Mouse (Mus musculus) heart, postnatal 4 days (tissue): ENCODE data around the gene Itpr1. TPM values are rescaled to one million over a fixed set of nuclear protein-coding genes. Genes with fewer than 3 reads are reported as not detected.

Experiments
- DNase-seq: peaks from one replicate; pipeline ENCODE4 v3.0.0; 2021
- total RNA-seq, 2 experiments: library from RNA; stranded (reverse); gene quantifications; 2 replicates each; pipeline ENCODE4 v1.2.3; 2021

Itpr1 gene
- total RNA-seq, 2 experiments from 2014 or later, result 71.8 to 73.6 TPM

DNA sequence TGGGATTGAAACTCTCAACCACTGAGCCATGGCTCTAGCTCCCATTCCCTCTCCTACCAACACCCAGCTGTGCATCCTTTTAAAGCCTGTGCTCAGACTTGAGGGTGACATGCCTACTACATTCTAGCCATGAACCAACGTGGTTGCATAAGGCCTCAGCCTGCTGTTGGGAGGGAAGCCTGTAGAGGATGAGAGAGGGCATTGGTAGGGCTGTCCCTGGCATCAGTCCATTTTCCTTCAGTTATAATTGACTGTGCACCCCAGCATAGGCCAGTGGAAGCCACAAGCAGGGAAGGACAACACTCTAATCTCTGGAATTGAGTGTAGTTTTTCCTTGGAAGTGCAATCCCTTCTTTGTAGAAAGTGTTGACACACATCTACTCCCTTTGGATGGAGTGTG lies 233.9 kb downstream of the Itpr1 start:
- DNase-seq, result no peak

DNA sequence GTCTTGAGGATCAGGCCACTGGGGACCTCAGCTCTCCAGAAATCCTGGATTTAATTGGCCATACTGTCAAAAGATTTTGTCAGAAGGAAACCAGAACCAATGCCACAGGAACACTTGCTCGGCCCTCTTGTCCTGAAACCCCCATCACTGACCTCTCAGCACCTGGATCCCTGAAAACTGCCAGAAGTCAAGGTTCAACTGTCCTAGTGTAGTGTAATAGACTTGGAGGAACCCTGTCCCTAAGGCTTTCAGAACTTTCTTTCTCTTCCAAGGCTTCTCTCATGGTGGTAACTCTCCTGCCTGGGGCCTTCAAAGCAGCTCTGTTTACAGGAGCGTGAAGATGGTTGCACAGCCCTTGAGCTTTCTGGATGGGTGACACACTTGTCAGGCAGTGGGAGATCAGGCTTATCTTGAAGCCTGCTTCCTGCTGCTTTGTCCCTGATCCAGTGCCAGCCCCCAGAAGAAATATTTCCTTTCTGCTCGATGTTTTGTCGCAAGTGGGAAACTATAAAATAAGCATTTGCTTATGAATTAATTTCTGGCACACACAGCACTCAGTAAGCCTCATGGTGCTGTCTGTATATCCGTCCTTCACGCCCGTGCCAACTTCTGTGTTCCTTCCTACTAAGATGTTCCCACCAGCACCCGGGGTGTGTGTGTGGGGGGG lies 234.4 kb downstream of the Itpr1 start:
- no peak for DNase-seq

DNA sequence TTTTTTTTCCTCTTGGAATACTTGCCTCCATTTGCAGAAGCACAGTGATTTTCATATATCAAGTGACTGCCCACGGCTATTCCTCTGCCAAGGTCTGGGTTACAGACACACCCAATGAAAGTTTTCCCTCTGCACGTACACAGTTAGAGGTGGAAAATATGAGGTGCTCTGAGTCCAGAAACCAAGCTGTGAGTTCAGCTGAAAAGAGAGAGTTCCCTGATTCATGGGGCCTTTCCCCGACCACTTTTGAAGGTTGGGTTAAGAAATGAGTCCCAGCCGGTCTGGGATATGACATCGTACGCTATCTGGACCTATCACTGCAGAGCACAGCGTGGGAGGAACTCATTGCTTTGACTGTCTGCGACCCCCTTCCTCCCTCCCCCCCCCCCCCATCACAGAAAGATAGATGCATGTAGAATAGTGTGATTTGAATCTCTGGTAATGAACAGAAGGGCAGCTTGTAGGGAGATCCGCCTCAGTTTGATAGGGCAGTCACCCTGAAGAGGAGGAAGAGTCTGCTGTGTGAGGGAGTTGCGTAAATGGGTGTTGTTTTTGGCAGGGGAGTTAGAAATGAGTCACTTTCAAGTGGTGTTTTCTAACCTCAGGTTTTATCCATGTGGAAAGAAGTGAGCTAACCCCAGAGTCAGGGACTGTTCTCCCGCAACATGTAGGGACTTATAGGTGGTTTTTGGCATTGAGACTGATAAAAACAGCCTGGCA lies 235.3 kb downstream of the Itpr1 start:
- DNase-seq, result no peak

DNA sequence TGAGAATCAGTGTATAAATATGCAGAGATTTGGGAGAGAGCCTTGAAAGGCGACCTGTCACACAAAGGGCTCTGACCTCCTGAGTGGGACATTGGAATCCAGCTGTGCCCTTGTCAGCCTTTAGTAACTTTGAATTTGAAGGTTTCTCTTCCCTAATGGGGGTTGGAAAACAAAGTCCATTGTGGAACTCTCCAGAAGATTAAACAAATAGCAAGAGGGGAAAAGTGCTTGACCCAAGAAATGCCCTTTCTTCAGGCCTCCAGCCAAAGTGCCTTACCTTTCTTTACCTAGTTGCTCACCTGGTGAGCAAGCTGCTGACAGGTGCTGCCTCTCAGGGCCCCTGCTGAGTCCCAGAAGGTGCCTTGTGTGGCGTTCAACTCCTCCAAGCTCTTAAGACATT lies 236.0 kb downstream of the Itpr1 start:
- no peak for DNase-seq

DNA sequence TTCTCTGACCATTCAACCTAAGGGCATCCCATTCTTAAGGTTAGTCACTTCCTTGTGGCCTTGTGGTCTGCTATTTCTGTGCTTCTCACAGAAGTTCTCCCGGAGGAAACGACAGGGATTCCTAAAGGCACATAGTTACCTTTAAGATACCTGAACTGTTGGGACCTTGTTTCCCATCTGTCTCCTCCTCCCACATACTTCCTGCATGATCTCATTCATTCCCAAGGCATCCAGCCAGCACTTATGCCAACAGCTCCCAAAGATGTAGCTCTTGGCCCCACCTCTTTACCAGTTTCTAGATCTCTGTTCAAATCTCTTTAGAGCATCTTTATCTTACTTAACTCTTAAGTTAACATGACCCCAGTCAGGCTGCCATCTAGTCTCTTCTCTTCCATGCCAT lies 238.6 kb downstream of the Itpr1 start:
- DNase-seq, result no peak

DNA sequence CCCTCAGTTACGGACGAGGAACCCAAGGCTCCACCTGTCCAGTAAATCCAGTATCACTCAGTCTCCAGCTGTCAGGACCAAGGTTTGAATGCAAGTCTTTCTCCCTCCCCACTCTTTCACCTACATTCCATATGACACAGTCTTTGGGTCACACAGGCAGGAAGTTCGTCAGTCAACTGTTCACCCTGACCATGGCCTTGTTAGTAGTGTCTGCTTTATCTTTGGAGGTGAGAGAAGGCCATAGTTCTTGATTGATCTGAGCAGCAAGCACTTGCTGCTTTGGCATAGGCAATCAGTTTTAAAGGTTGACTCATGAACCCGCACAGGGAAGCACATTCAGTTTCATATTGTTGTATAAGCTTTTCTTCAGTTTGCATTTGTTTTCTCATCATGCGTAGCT lies 240.7 kb downstream of the Itpr1 start:
- DNase-seq, result no peak

DNA sequence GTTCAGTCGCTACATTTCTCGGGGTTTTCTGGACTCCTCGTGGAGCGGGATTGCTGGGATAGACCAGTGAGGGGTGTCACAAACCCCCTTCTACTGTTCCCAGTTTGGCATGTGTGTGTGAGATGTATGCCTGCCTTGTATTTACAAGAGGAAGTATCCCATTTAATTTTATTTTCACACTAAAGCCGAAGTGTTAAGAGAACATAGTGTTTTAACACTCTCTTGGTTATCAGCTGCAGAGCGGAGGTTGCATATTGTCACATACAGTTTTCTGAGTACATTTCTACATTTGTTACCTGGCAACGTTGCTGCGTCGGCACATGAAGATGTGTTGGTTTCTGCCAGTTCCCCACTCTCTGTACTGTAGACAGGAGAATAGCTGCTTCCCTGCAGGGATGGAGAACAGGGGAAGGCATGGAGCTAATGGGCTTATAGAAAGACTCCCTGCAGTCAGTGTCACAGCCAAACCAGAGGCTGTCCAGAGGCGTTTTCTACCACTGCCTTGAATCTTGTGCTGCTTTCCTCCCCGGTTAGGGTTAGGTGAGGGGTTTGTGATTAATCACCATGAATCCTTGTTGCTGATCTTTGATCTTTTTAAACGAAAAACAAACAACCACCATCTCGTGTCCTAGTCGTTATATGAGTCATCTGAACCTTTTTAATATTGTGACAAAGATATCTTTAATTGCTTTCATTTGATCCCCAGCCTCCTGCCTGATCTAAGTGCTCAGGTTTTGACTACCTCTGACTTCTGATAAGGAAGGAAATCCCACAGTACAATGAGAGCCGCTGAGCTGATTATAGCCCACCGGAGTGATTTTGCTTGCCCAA lies 241.4 kb downstream of the Itpr1 start:
- no peak for DNase-seq

DNA sequence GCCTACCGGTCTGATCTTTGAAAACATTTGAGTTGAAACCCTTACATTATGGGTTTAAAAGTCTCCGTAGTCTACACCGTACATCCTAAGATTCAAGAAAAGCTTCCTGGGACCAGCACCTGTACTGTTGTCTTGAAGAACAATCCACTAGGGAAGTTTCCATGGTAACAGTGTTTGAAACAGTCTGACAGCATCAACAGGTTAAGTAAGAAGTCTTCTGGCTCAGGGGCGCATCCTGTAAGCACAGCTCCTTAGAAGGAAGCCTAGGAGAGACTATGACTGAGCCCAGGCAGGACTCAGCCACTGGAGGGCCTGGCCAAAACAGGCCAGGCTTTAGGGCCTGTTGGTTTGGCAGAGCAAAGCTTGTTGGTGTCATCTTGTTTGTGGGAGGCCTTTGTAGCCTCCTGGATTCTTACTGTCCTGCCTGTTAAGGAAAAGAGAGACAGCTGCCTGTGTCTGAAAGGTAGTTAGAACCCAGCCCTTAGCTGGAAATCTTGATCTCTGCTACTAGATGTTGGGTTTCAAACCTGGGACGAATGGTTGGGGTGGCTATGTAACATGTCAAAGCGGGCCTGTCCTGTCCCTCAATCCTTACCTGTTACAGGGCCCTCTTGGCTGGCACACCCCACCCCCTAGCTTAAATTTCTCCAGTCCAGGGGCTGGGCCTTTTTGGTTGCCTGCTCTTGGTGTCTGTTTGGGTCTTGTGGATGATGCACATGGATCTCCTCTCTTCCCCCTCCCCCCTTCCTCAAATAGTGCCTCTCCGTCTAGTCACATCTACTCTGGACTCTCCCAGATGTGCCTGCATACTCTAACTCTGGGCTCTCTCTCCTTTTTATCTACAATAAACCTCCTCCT lies 242.3 kb downstream of the Itpr1 start:
- no peak for DNase-seq

DNA sequence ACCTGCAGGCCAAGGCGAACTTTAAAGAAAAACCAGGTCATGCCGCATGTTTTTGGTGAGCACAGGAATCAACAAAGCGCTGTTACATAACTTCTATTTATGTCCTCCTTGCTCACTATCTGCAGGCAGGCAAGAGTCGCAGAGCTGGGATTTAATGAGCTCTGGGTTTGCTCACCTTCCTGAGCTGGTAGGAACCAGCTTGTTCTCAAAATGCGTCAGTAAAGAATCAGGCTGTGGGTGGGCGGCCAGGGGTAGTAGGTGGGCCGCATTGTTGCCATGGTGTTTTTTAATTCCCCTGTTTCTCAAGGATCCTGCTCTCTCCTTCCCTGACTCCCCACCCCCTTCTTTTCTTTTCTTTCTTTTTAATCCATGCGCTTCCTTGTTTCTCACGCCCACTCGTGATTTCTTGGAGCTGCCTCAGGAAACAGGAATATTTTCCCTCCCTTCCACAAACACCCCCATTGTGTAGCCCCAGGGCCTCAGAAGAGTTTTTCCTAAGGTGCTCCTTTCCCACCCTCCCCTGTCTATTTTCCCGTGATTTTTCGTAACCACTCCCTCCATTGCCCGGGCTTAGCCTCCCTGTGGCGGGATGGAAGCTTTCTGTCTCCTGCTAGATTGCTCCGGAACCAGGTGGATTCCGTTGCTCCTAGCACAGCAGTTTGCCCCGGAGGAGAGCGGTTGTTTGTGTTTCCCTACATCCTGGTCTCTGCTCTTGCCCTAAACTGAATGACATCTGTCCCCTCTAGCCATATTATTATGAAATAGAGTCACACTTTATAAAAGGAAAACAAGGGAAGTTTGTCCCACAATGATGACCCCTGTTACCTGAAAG lies 243.6 kb downstream of the Itpr1 start:
- DNase-seq, result peak; percentile 55

DNA sequence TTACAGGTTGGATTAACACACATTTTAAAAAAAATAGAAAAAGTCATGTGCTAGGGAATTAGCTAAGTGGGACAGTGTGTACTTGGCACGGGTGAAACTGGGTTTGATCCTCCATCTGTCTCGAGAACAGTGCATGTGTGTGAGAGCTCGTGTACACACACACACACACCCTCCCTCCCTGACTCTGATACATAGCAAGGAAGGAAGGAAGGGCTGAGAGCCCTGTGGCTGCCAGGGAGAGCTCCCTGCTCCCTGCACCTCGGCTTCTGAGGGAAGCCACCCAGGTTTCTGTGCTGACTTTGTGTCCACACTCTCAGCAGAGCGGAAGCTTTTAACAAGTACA lies 244.1 kb downstream of the Itpr1 start:
- DNase-seq, result peak; percentile 28

DNA sequence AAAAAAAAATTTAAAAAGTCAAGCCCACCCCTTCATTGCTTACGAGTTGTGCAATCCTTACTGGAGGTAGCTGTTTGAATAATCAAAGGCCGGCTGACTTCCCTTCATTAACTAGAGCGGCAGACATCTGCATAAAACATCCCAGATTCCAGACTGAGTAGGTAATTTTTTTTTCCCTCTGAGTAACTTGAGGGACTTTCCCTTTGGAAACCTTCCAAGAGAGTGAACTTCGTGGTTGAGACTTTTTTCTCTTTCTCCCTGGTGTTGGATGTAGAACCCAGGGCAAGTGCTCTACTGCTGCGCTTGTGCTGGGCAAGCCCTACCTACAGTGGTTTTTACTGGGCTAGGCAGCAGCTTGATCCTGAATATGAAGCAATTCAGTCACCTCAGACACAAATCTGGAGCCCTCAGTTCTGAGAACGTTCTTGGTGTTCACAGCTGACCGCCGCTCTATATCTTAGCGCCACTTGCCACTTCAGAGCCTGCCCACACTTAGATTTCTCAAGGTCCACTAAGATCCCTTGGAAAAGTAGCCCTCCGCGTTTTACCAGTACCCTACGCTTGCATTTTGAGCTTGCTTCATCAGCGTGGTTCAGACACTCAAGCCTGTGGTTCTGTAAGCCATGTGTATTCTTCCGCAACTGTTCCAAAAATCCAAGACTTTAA lies 244.8 kb downstream of the Itpr1 start:
- DNase-seq, result no peak

DNA sequence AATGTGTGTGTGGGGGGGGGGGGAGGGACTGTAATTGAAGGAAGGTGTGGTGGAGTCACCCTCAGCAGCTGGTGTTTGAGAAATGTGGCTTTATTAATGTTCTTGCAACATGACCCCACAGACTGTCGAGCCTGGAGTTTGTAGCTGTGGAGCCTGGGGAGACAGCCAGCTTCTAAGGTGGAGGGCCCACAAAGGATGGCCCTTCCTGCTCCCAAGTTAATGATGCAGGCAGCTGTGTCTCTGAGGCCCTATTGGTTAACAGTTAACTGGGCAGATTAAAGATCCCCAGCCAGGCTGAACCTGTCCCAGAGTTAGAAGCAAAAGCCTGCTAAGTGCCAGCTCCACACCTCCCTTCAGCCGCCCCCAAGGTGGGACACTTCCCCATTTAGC lies 245.3 kb downstream of the Itpr1 start:
- DNase-seq, result no peak

DNA sequence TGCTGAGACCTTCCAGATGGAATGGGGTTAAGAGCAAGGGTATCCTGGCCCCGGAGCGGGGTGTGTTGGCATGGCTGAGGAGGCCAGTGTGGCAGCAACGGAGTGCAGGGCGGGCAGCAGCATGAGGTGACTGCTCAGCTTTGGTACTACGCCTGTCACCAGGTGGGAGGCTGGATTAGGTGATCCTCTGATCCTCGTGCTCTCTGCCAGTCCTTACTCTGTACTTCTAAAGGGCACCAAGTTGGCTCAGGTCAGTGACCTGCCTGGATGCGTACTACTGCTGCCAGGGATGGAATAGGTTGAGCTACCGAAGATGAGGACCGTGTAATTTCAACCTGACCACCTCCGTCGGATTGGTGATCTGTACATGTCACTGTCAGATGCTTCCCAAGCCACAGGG lies 245.9 kb downstream of the Itpr1 start:
- DNase-seq, result no peak

DNA sequence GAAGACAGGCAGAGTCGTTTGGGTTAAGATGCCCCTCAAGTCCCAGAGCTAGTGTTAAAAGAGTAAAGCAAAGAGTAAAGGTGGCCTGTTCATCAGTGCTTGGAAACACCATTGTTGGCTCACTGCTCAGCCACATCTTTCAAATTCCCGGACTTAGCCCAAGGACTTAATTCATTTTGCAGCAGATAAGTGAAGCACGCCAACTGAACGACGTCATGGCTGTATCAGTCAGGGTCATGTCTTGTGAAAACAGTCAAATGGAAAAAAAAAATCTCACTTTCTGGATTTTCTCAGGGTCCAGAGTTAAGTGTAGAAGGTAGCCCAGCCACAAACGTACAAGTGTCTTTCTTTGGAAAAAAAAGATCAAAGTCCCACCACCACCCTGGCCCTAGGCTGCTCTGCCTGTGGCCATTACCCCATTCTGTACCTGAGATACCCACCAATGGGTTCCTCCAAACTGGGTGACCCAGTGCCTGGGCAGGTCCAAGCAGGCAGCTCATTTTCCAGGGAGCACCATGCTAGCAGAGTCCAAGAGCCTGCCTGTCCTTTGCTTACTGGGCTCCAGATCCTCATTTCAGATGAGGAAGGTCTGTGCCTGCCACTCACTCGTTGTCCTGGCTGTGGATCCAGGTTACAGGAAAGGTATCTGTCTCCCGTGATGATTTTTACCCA lies 251.5 kb downstream of the Itpr1 start:
- peak; percentile 37 for DNase-seq

DNA sequence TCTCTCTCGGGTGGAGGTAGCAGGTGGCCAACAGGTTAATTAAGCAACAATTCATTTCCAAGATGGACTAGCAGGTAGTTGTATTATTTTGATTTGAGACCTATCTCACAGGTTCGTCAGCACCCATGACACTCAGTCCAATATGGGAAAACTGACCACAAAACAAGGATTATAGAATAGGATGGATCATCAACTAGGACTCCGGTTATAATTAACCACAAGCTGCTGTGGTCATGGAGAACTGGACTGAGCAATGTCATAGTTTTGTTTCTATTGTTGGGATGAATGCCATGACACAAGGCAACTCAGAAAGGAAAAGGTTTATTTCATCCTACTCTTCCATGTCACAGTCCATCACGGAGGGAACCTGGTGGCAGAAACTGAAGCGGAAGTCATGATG lies 252.3 kb downstream of the Itpr1 start:
- no peak for DNase-seq

DNA sequence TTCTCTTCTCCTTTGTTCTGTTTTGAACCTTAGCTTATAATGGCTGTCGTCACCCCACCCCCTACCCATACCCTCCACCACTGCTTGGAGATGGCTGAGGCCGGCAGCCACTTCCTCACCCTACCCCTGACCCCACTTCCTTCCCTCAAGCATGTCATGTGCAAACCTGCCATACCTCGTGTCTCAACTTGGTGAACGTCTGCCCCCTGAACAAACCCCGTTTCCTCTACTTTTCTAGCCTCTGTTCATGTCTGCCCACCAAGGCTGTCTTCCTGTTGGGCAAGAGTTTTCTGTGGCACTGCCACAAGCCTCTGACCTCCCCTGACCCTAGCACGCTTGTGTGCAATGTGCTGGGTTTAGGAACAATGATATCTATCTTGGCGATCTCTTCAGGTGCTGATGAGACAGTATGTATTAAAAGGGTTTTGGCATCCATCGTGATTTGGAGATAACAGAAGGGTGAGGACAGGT lies 253.2 kb downstream of the Itpr1 start:
- DNase-seq, result no peak

DNA sequence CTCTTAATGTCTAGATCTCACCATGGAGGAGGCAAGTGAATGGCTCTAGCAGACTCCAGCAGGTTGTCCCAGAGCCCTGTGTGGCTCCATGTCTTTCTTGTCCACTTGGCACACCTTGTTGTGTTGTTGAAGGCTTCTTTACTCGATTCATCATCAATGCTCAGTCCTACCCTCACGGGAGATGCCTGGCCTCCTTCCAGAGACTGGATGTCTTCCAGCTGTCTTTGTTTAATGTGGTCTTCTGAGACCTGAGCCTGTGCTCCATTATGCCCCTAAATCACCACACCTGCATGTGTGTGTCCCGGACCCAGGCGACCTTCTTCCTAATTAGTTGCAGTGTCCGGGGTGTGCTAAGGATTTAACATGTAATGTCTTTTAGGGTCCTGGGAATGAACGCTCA lies 254.7 kb downstream of the Itpr1 start:
- DNase-seq, result peak; percentile 36

DNA sequence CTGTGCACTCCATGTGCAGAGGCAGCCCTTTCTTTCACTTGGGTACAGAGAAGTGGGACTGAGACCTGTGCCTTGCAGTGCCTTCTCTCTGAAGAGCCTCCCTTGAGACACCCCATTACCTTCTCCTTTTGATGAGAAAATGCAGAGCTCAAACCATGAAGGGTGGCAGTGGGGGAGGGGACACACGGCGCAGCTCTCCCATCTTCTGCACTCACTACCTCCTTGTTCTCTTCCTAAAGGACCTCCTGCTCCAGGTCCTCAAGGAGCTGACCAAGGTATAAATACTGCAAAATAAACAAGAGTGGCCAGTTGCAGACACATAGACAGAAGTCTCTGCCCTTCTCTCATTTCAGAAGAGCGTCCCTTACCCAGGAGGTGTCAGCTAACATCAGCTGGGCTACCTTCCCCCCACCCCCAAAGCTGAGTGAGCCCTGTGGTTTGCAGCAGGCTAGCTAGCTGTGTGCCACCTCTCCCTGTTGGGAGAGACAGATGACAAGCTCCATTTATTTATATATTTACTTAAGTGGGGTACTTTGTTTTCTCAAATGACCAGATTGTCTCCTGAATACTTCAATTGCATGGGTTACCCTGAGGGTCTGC lies 255.4 kb downstream of the Itpr1 start:
- no peak for DNase-seq

DNA sequence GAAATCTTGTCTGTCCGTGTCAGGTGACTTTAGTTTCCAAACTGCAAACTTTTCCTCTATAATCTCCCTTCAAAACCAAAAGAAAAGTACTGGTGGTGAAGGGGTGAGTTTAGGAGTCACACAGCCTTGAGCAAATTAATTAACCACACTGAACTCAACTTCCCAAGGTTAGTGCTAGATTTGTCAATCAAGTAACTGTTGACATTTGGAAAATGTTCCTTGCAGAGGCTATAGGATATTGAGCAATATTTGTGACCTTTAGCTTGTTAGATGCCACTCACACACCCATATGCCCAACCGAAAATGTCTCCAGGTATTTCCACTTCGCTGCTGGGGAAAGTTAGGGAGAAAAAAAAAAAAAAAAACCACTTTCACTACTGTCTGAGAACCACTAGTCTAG lies 259.0 kb downstream of the Itpr1 start:
- DNase-seq, result no peak

DNA sequence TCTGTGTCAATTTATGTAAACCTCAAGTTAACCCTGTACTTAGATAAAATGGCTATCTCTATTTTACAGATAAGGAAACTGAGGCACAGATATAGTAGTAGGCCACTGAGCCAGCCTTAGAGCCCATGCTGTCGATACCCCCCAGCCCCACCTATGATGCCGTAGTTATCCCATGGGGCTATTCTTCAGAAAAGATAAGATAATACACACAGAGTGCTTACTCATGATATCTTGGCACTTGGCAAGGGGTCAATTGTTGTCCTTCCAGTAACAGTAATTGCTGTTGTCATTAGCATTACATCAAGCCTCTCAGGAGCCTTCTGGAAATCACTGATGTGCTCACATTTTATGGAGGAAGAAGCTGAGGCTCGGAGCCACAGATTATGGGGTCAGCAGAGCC lies 259.9 kb downstream of the Itpr1 start:
- DNase-seq, result no peak
